Mouse (Mus musculus) large intestine, adult 2 months (tissue): ENCODE measurements around the gene Mgp. TPM values are rescaled to one million over a fixed set of nuclear protein-coding genes. Genes with fewer than 3 reads are reported as not detected.

Source experiments
- polyA plus RNA-seq: library from polyadenylated mRNA; depleted of rRNA; stranded (reverse); fragments of >200 nt; gene quantifications from 2 replicates; pipeline ENCODE4 v1.2.3, GENCODE M21; 2012; rRNA removed

Mgp gene
- polyA plus RNA-seq, 1 experiment = 260 TPM

Other genes starting within 250 kb of the Mgp start
- 43.4 and 87.0 TPM in 2 replicates for gene Plbd1, start 213.9 kb downstream of the Mgp start, polyA plus RNA-seq
- 75.9 and 98.3 TPM in 2 replicates for gene Gucy2c, start 94.1 kb downstream of the Mgp start, polyA plus RNA-seq
- gene Hist4h4, start 71.4 kb downstream of the Mgp start, polyA plus RNA-seq = 2.2 and 2.6 TPM in 2 replicates
- gene H2afj, start 67.6 kb downstream of the Mgp start, polyA plus RNA-seq = 221 and 301 TPM in 2 replicates
- gene BC049715, start 48.2 kb downstream of the Mgp start, polyA plus RNA-seq = 0.12 and 0.19 TPM in 2 replicates
- gene Wbp11, start 47.6 kb downstream of the Mgp start, polyA plus RNA-seq = 26.9 and 30.0 TPM in 2 replicates
- not detected in 2 replicates for gene Smco3, start 40.4 kb downstream of the Mgp start, polyA plus RNA-seq
- 0.60 and 0.64 TPM in 2 replicates for gene Art4, start 18.1 kb downstream of the Mgp start, polyA plus RNA-seq
- gene Erp27, start 46.4 kb upstream of the Mgp start, polyA plus RNA-seq = 0.19 and 0.32 TPM in 2 replicates
- 0.01 TPM in 1 of 2 replicates, not detected in the other for gene Pde6h, start 48.0 kb upstream of the Mgp start, polyA plus RNA-seq
- gene Arhgdib, start 66.1 kb upstream of the Mgp start, polyA plus RNA-seq = 54.6 and 61.2 TPM in 2 replicates